Mouse (Mus musculus): ENCODE data around the gene Arhgap45. TPM values are rescaled to one million over a fixed set of nuclear protein-coding genes. Genes with fewer than 3 reads are reported as not detected.
A peak's percentile ranks its signal among the peaks of the same experiment; 100 is the strongest.

Gene Arhgap45
- polyA plus RNA-seq, 1 experiment, result 0.53 TPM

DNA sequence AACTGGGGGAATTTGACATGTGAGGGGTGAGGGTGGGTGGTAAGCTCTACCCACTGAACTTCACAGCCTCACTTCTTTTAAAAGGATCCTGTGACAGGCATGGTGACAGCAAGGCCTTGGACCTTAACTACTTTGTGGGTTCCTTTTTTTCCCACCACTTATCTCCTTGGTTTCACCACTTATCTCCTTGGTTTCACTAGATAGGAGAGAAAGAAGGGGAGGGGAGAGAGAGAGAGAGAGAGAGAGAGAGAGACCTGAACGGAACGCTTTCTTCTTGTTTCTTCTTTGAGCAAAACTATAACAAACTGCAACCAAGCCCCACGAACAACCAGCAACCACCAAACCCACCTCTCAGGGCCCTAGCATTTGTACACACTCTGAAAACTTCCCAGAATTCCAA lies 32.4 kb downstream of the Arhgap45 start:
- H3K36me3 ChIP-seq (ENCODE audit: control insufficient read depth, insufficient read depth), result no peaks in the 10 kb centered on the region
- H3K4me2 ChIP-seq (ENCODE audit: low read depth), result no peak overlapping the region
- no peak overlapping the region for H3ac ChIP-seq (ENCODE audit: control insufficient read depth, insufficient read length)
- no peak for TF ChIP-seq USF1 (IDR thresholded peaks at IDR 0.05; ENCODE audit: low read depth)
- TF ChIP-seq TCF12 (IDR thresholded peaks at IDR 0.05; ENCODE audit: insufficient read depth, poor library complexity, severe bottlenecking), result no peak
- no peak for TF ChIP-seq MYOG (IDR thresholded peaks at IDR 0.05; ENCODE audit: control insufficient read depth in 1 of 3, insufficient read depth in 1 of 3, insufficient read length in 2 of 3, low read depth in 2 of 3)
- no peak for TF ChIP-seq REST (IDR thresholded peaks at IDR 0.05; ENCODE audit: insufficient read depth, insufficient read length)
- no peak for TF ChIP-seq CEBPB (IDR thresholded peaks at IDR 0.05; ENCODE audit: insufficient read depth, poor library complexity, severe bottlenecking)
- no peak for TF ChIP-seq SRF (IDR thresholded peaks at IDR 0.05; ENCODE audit: control insufficient read depth, insufficient read length, low read depth)
- no peak for TF ChIP-seq TCF3 (IDR thresholded peaks at IDR 0.05; ENCODE audit: insufficient read length, low read depth)
- TF ChIP-seq MAX (IDR thresholded peaks at IDR 0.05; ENCODE audit: low read depth), result no peak
- no peak for TF ChIP-seq E2F4 (IDR thresholded peaks at IDR 0.05; ENCODE audit: insufficient read depth)
- TF ChIP-seq MYOD1 (IDR thresholded peaks at IDR 0.05; ENCODE audit: control insufficient read depth in 1 of 3, insufficient read length in 2 of 3, low read depth in 2 of 3), result no peak
- TF ChIP-seq POLR2A (IDR thresholded peaks at IDR 0.05; ENCODE audit: insufficient read length, low read depth), result no peak
- no peak for TF ChIP-seq POLR2AphosphoS2 (IDR thresholded peaks at IDR 0.05; ENCODE audit: insufficient read length, low read depth)
- H3K4me3 ChIP-seq, result no peak overlapping the region
- H3K79me2 ChIP-seq (ENCODE audit: control insufficient read depth, insufficient read depth), result peaks cover 2% of the 10 kb centered on the region
- no peaks in the 10 kb centered on the region for H3K27me3 ChIP-seq (ENCODE audit: control insufficient read depth, insufficient read depth, insufficient read length)

DNA sequence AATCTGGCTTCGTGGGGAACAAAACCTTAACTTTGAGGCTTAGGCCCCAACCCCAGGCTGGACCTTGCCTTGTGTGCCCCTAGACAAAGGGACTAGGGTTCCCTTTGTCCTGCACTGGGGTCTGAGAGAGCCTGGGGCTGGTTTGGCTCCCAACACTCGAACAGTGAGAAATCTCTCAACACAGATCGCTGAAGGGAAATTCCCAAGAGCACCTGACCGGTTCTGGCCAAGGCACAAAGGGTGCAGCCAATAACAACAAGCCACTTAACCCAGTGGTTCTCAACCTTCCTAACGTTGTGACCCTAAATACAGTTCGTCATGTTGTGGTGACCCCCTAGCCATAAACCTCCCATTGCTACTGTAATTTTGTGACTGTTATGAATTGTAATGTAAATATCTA lies 33.8 kb downstream of the Arhgap45 start:
- H3K27me3 ChIP-seq (ENCODE audit: control insufficient read depth, insufficient read depth, insufficient read length), result no peaks in the 10 kb centered on the region
- no peaks in the 10 kb centered on the region for H3K36me3 ChIP-seq (ENCODE audit: control insufficient read depth, insufficient read depth)
- no peak overlapping the region for H3K4me2 ChIP-seq (ENCODE audit: low read depth)
- H3K79me2 ChIP-seq (ENCODE audit: control insufficient read depth, insufficient read depth), result peaks cover 16% of the 10 kb centered on the region
- TF ChIP-seq CEBPB (IDR thresholded peaks at IDR 0.05; ENCODE audit: insufficient read depth, poor library complexity, severe bottlenecking), result no peak
- TF ChIP-seq TCF12 (IDR thresholded peaks at IDR 0.05; ENCODE audit: insufficient read depth, poor library complexity, severe bottlenecking), result no peak
- TF ChIP-seq MYOD1 (IDR thresholded peaks at IDR 0.05; ENCODE audit: control insufficient read depth in 1 of 3, insufficient read length in 2 of 3, low read depth in 2 of 3), result no peak
- no peak for TF ChIP-seq SRF (IDR thresholded peaks at IDR 0.05; ENCODE audit: control insufficient read depth, insufficient read length, low read depth)
- no peak for TF ChIP-seq USF1 (IDR thresholded peaks at IDR 0.05; ENCODE audit: low read depth)
- no peak for TF ChIP-seq TCF3 (IDR thresholded peaks at IDR 0.05; ENCODE audit: insufficient read length, low read depth)
- no peak for TF ChIP-seq MAX (IDR thresholded peaks at IDR 0.05; ENCODE audit: low read depth)
- TF ChIP-seq POLR2A (IDR thresholded peaks at IDR 0.05; ENCODE audit: insufficient read length, low read depth), result no peak
- no peak for TF ChIP-seq E2F4 (IDR thresholded peaks at IDR 0.05; ENCODE audit: insufficient read depth)
- no peak overlapping the region for H3K4me3 ChIP-seq
- no peak overlapping the region for H3ac ChIP-seq (ENCODE audit: control insufficient read depth, insufficient read length)

DNA sequence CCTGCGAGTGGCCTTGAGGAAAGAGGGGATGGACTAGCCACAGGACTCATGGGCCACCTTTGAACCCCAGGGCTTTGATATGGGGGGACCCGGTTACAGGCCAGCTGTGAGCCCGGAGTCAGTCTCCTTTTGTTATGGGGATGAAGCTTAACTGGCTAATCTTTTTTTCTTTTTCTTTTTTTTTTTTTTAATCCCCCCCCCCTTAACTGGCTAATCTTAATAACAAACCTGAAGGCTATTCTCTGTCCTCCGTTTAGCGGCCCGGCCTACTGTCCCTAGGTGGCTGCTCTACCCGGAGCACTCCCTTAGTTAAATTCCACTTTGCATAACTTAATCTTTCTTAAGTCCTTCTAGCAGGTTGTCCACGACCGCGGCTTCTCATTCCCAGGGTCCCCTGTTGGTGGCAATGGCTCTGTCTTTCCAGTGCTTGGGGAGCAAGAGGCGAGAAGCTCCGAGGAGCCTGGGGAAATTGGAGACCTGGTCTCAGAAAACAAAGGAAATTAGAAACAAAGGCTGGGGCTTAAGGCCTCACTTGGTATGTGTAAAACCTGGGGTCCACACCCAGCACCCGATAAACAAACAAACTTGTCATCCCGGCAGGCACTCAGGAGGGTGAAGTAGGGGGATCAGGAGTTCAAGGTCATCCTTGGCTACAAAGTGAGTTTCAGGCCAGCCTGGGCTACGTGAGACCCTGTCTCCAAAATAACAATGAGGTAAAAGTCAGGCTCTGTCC lies 34.6 kb downstream of the Arhgap45 start:
- Histone ChIP-seq H3K27me3 (ENCODE audit: control insufficient read depth, insufficient read depth, insufficient read length) (no peaks in the 10 kb centered on the region), H3K4me3 (no peak overlapping the region), H3K4me2 (ENCODE audit: low read depth) (peak overlapping the region; percentile 4), H3K36me3 (ENCODE audit: control insufficient read depth, insufficient read depth) (no peaks in the 10 kb centered on the region), H3K79me2 (ENCODE audit: control insufficient read depth, insufficient read depth) (peaks cover 23% of the 10 kb centered on the region), H3ac (ENCODE audit: control insufficient read depth, insufficient read length) (no peak overlapping the region)
- TF ChIP-seq CEBPB (IDR thresholded peaks at IDR 0.05; ENCODE audit: insufficient read depth, poor library complexity, severe bottlenecking) (no peak), E2F4 (IDR thresholded peaks at IDR 0.05; ENCODE audit: insufficient read depth) (no peak), TCF12 (IDR thresholded peaks at IDR 0.05; ENCODE audit: insufficient read depth, poor library complexity, severe bottlenecking) (no peak), MYOG (IDR thresholded peaks at IDR 0.05; ENCODE audit: control insufficient read depth in 1 of 3, insufficient read depth in 1 of 3, insufficient read length in 2 of 3, low read depth in 2 of 3) (no peak), MAX (IDR thresholded peaks at IDR 0.05; ENCODE audit: low read depth) (no peak)

DNA sequence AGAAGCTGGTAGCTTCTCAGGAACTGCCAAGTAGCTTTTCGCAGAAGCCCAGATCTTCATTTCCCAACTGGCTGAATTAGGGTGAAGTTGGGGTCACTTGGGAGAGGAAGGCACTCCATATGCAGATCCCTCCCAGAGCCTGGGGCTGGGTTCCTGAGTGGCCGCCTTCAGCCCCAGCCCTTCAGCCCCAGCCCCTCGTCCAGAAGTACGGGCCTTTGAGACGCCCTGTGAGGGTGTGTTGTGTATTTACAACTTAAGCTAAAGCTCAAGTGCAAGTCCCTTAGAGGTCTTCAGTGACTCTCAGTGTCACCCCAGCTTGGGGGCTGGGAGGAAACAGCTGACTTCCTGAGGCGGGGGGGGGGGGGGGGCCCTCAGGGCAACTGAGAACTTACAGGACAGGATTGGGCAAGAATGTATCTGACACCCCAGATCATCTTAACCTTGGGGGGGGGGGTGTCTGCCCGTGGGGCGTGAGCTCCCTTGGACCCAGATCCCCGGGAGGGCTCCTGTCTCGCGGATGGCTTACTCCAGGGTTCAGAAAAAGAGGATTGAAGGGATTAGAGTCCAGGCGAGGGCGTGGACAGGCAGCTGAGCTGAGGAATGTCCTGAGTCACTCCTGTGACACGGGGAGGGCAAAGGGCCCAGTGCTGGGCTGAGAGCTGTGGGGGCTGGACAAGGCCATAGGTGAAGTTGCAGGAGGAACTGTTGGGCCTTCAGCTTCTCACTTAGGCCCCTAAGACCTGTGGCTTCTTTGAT lies 35.3 kb downstream of the Arhgap45 start:
- Histone ChIP-seq H3K36me3 (ENCODE audit: control insufficient read depth, insufficient read depth) (peaks cover 5% of the 10 kb centered on the region), H3K27me3 (ENCODE audit: control insufficient read depth, insufficient read depth, insufficient read length) (no peaks in the 10 kb centered on the region), H3ac (ENCODE audit: control insufficient read depth, insufficient read length) (no peak overlapping the region), H3K4me3 (no peak overlapping the region), H3K4me2 (ENCODE audit: low read depth) (peak overlapping the region; percentile 74), H3K79me2 (ENCODE audit: control insufficient read depth, insufficient read depth) (peaks cover 23% of the 10 kb centered on the region)
- TF ChIP-seq MYOG (IDR thresholded peaks at IDR 0.05; ENCODE audit: control insufficient read depth in 1 of 3, insufficient read depth in 1 of 3, insufficient read length in 2 of 3, low read depth in 2 of 3) (peak; percentile 22 to 91 (median 57)), POLR2A (IDR thresholded peaks at IDR 0.05; ENCODE audit: insufficient read length, low read depth) (peak; percentile 24), TCF3 (IDR thresholded peaks at IDR 0.05; ENCODE audit: insufficient read length, low read depth) (peak; percentile 19), MAX (IDR thresholded peaks at IDR 0.05; ENCODE audit: low read depth) (no peak), MYOD1 (IDR thresholded peaks at IDR 0.05; ENCODE audit: control insufficient read depth in 1 of 3, insufficient read length in 2 of 3, low read depth in 2 of 3) (peak in 2 of 3 experiments; percentile 54 to 84)

DNA sequence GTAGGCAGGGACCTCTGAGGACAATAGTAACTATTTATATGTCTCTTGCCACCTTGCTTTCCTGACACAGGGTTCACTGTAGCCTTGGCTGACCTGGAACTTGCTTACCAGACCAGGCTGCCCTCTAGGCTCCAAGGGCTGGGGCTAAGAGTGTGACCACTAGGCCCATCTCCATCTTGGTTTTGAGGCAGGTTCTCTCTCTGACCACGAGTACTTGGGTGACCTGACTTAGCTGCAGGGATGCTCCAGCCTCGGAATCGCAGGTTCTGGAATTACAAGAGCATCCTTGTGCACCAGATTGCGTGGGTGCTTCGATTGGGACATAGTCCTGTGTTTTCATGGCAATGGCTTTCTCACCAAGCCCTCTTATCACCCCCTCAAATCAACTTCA lies 35.9 kb downstream of the Arhgap45 start:
- peaks cover 23% of the 10 kb centered on the region for H3K79me2 ChIP-seq (ENCODE audit: control insufficient read depth, insufficient read depth)
- H3ac ChIP-seq (ENCODE audit: control insufficient read depth, insufficient read length), result no peak overlapping the region
- H3K4me3 ChIP-seq, result peak overlapping the region; percentile 96
- no peak for TF ChIP-seq TCF12 (IDR thresholded peaks at IDR 0.05; ENCODE audit: insufficient read depth, poor library complexity, severe bottlenecking)
- peak; percentile 26 for TF ChIP-seq SRF (IDR thresholded peaks at IDR 0.05; ENCODE audit: control insufficient read depth, insufficient read length, low read depth)
- H3K36me3 ChIP-seq (ENCODE audit: control insufficient read depth, insufficient read depth), result peaks cover 8% of the 10 kb centered on the region
- H3K4me2 ChIP-seq (ENCODE audit: low read depth), result peak overlapping the region; percentile 74
- no peaks in the 10 kb centered on the region for H3K27me3 ChIP-seq (ENCODE audit: control insufficient read depth, insufficient read depth, insufficient read length)

Data from myocyte (in vitro differentiated cells).